Mouse (Mus musculus): Measurements from ENCODE around the gene Gm39653.
"Not testable (repeated sequence)": the region's sequence is repeated elsewhere in the genome, so short reads cannot be mapped to it uniquely, and the experiment has no call there.

Gm39653 gene

DNA sequence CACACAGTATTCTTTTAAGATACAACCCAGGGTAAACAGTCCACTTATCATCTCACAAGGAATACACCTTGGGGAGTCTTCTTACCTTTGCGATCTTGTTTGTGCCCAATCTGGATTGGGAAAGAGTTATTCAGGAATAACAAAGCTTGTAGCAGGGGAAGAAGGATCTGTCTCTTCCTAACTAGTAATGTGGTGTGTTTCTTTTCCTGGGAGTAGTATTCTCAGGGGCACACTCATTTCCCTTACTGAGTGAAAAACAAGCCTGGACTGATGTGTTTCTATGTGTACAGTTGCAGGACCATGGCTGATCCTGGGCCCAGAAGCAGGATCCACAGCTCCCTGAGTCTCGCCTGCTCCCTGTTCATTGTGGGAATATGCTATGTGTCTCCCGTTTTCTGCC is at the start of gene Gm39653:
Gene Gm39653 (plus strand): TSS at position 301 of the 400 bp plus-strand sequence.
- DNase-seq (ENCODE audit: low read depth): no peak

DNA sequence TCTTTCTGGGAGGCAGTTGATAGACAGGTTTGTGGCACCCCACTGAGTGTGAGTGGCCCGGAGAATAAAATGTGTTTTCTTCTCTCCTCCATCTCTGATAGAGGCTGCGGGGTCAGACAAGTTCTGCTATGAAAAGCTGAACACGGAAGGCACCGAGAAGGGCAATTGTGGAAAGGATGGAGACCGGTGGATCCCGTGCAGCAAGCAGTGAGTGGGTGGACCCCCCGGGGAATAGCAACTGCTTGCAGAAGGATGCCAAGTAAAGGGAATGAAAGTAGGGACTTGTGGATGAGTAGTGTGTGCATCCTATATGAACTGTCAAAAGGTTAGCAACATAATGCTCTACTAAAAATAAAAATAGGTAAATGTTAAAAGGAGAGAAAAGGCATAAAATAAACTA is 49.3 kb upstream of the Gm39653 start:
- no peak for DNase-seq (ENCODE audit: low read depth)

- DNase-seq (ENCODE audit: low read depth): peak; percentile 56
Measured at GRCm38 (mm10) chr1:63567031-63567430, 48.7 kb upstream of the Gm39653 start.

DNA sequence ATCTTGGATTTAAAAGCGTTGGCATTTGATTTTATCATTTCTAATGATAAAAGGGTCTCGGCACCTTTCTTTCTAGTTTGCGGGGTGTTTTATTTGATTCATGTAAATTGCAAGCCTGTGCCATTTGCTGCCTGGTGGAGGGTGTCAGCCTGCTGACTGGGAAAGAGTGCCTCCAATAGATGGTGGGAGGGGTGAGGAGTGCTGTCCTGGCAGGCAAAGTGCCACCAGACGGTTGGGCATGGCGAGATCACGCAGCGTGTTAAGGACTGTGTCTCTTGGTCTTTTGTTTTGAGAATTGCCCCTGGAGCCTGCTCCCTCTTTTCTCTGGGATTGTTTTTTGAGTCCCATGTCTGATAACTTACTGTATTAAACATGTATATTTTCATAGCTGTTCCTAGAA is 43.5 kb upstream of the Gm39653 start:
- DNase-seq (ENCODE audit: low read depth): no peak

GRCm38 (mm10) chr1:63573432-63573831 is 42.3 kb upstream of the Gm39653 start:
- no peak for DNase-seq (ENCODE audit: low read depth)

DNA sequence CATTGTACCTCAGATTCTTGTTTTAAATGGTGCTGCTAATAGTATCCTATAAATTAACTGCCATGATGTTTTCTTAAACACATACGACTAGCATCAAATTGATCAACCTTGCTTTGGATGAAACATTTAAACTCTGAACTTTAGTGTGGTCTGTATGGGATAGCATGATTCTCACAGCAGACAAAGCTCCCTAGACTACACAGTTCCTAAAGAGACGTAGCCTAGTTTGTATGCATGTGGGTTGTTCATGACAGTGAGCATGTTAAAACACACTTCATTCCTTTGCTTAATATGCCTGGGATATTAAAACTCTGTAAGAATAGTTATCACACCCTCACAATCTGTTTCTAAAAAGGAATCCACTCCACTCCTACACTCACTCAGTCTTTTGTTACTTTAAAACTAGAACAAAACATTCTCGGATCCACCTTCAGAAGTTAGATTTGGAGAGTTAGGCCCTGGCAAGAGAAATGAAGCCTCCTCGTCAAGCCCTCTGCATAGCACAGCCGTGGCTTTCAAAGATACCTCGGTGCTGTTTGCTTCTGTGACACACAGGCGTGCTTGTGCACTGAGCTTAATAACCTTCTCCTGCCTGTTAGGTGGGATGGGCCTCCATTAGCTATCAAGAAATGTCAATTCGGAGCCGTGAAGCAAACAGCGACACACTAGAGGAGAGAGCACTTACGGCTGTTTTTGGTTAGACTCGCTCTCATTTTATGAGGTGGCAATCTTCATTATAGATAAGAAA is 41.7 kb upstream of the Gm39653 start:
- DNase-seq (ENCODE audit: low read depth): no peak

- DNase-seq (ENCODE audit: low read depth): no peak
Measured at GRCm38 (mm10) chr1:63576803-63577202, 39.0 kb upstream of the Gm39653 start.

DNA sequence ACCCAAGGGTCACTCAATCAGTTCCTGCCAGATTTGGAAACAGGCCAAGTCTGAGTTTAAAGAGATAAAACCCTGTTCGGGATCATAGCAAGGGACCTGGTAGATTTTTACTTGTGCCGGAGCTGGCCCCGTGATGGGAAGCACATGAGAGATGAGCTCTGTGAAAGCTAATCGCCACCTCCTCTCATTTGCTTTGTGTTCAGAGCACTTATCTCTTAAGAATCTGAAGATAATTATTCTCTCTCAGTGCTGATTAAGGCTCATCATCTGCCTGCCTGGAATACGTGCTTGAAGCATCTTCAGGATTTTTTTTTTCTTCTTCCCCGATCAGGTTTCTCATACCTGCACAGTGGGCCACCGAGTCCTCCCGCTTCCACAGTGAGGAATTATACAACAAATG is 36.6 kb upstream of the Gm39653 start:
- no peak for DNase-seq (ENCODE audit: low read depth)

GRCm38 (mm10) chr1:63586869-63587268 is 28.9 kb upstream of the Gm39653 start:
- no peak for DNase-seq (ENCODE audit: low read depth)

DNA sequence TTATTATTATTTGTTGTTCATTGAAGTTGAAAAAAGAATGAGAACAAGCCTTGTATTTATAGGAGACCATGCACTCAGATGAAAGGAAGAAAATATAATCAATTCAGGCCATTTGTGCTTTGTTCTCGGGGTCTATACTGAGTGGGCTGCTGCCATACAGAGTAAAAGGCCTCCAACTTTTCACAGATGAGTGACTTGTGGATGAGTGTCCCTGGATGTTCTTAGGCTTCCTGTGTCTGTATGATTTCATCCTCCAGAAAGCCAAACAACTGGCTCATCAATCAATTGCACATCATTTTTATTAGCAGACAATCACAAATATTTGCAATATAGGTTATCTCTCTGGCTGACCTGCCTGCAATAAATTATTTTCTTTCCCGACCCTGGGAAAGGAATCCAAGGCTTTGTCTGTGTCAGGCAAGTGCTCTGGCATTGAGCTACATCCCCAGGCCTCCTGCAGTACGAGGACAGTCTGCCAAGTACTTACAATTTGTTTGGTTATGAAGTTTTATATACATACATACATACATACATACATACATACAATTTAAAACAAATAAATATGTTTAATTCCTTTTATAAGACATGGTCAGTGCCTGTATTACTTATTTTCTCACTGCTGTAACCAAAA is 11.8 kb upstream of the Gm39653 start:
- no peak for DNase-seq (ENCODE audit: low read depth)

DNA sequence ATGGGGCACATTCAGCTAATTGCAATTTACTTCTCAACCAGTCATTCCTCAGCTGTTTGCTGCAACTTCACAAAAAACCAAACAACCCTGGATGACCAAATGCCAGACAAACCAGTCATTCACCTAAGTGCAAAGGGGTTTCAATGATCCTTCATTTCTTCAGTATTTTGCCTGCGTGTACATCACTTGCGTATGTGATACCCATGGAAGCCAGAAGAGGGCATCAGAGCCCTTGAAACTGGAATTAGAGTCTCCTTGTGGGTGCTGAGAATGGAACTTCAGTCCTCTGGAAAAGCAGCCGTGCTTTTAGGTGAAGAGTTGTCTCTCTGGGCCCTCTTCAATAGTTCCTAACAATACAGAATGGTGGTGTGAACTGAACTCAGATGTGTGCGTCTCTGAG is 6.2 kb upstream of the Gm39653 start:
- no peak for DNase-seq (ENCODE audit: low read depth)

- peak; percentile 15 for DNase-seq (ENCODE audit: low read depth)
Measured at GRCm38 (mm10) chr1:63614594-63614993, 1.2 kb upstream of the Gm39653 start.

GRCm38 (mm10) chr1:63628211-63628610 is 12.4 kb downstream of the Gm39653 start:
- DNase-seq (ENCODE audit: low read depth): no peak

DNA sequence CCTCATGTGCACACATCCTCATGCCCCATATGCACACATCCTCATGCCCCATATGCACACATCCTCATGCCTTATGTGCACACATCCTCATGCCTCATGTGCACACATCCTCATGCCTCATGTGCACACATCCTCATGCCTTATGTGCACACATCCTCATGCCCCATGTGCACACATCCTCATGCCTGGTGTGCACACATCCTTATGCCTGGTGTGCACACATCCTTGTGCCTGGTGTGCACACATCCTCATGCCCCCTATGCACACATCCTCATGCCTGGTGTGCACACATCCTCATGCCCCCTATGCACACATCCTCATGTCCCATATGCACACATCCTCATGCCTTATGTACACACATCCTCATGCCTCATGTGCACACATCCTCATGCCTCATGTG is 14.6 kb downstream of the Gm39653 start:
- DNase-seq (ENCODE audit: low read depth): not testable (repeated sequence)

DNA sequence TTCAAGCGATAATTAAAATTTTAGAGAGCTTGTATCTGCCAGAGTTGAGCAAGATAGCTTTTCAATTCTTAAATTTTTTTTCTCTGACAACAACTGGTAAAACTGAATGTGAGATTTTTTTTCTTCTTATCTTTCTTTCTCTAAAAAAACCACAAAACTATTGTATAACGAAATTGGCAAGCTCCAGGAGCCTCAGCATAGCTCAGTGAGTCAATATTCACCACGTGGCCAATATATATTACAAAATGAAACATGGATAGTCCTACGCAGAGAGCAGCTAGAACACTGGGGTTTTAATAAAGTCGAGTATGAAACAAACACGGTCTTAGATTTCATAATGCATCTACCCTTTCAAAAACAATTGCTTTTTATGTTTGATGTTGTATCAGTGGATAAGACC is 24.2 kb downstream of the Gm39653 start:
- no peak for DNase-seq (ENCODE audit: low read depth)

DNA sequence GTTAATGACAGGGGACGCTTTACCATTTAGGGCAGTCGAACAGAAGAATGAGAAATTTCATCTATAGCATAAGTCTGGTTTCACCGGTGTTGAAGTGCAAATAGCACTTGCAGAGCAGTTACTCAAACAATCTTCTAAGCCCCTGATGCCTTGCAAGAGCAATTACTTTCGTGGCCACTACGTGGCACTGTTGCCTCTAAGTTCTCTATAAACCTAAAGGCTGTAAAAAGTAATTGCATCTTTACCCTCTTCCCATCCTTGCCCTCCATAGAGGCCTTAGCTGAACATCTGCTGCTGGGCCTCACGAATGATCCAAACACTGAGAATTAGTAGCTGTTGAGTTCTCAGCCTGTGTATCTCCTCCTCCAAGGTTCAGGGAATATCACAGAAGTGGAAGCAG is 42.2 kb downstream of the Gm39653 start:
- peak; percentile 75 for DNase-seq (ENCODE audit: low read depth)

DNA sequence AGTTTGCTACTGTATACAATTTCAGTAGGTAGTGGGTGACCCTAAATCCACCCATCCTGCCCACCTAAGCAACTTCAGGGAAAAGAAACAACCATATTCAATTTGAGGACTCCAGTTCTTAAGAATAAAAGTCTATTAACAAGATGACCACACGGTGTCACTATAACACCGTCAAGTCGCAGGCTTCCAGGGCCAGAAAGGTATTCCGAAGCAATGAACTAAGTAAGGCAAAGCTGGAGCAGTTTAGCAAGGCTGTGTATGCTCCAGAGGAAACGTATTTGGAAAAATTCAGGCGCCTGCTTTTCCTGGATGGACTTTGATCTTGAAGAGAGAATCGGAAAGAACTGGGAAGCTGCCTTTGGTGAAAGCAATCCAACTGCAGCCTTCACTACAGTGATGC is 43.8 kb downstream of the Gm39653 start:
- peak; percentile 75 for DNase-seq (ENCODE audit: low read depth)

- no peak for DNase-seq (ENCODE audit: low read depth)
Measured at GRCm38 (mm10) chr1:63666089-63666488, 50.3 kb downstream of the Gm39653 start.

GRCm38 (mm10) chr1:63667201-63667948 is 51.6 kb downstream of the Gm39653 start:
- no peak for DNase-seq (ENCODE audit: low read depth)

GRCm38 (mm10) chr1:63667949-63668851 is 52.4 kb downstream of the Gm39653 start:
- no peak for DNase-seq (ENCODE audit: low read depth)

- DNase-seq (ENCODE audit: low read depth): peak; percentile 81
Measured at GRCm38 (mm10) chr1:63668852-63669160, 53.0 kb downstream of the Gm39653 start.
